Mouse (Mus musculus): ENCODE data around the gene Rev1.

DNA sequence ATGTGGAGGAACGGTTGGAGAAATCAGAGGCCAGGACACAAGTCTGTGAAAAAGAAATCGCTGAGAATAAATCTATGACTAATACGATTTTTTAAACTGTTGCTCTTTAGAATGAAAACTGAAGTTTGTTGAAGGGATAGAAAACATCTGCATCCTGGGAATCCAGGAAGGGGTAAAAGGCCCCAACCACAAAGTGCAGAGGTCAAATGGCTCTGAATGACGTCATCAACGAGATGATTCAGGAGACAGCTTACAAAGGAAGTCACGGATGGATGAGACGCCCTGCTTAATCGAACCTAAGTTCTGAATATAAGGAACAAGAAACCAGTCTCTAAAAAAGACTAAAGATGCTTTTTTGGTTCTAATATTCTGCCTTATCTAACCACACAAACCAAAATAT lies 48.3 kb downstream of the Rev1 start:
- TF ChIP-seq CTCF (IDR thresholded peaks at IDR 0.05; ENCODE audit: extremely low read depth, insufficient read length, insufficient replicate concordance, low read depth, low read length) (no peak), POLR2A (IDR thresholded peaks at IDR 0.05; ENCODE audit: low read depth, low read length) (no peak)
